In the genomic region with DNA sequence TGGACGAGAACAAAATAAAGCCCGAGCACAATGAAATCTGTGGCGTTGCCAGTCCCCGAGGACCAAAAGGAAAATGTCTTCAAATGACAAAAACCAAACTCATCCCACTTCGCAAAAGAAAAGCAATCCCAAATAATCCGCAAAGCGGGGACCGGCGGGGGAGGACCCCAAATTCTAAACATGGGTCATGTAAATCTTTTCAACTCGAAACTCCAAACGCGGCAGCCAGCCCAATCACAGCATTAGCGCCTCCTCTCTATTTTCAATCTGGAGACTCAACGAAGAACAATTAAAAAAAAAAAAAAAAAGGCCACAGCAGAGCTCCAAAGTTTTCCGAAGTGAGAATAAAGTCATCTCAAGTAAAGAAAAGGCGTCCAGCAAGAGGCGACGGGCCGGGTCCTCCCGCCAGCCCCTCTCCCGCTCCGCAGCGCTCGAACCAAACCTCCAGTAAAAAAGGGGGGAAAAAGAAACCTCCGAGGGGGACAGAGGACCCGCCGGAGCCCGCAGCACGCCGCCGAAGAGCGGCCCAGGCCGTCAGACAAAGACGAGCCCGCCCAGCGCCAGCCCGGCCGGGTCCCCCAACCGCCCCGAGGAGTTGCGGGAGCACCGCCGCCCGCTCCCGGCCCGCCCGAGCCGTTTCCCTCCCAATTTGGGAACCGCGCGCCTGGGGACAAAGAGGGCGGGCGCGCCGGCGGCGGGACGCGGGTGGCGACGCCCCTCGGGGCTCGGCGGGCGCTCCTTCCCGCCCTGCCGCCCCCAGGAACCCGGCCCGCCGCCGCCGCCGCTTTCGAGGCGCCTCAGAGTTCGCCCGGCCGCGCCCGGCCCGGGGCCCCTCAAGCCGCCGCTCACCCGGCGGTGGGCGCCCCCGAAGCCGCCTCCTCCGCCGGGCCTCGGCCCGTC, we compare ENCODE assay signal across 7 mouse cellular contexts. TPM values are rescaled to one million over a fixed set of nuclear protein-coding genes. Genes with fewer than 3 reads are reported as not detected.
DNase-seq lines count a peak whose midpoint lies in the region; ATAC-seq and TF ChIP-seq lines count a peak whose summit lies in the region.

No protein-coding gene starts in this region.

- no peaks in the 10 kb centered on the region; the same call in 1 of the 2 replicates for H3K79me2 ChIP-seq in liver, adult 2 months (ENCODE audit: control insufficient read depth, insufficient read depth, low read length)

- intact Hi-C loops in heart, postnatal 36 days (cut with DNase I) = loop anchor here (1.0 to 2.0 kb wide), 2 partner anchors 34 to 38 kb away; no protein-coding TSS in a partner anchor

- WGBS in liver, adult 2 months = 3% methylated on average over 81 of the region's 92 CpGs
- under 1% methylated on average over 92 of the region's 92 CpGs for WGBS in neural tube, embryonic 12.5 days

- no peak for TF ChIP-seq POLR2A in liver, adult 2 months (IDR thresholded peaks at IDR 0.05; ENCODE audit: extremely low read depth, insufficient read depth, low read length)

- peak; percentile 37 for DNase-seq in urinary bladder, adult 2 months (ENCODE audit: low spot score)
- DNase-seq in urinary bladder, postnatal 4 days (ENCODE audit: low spot score in 2 of 2) = no peak
- DNase-seq in embryo, embryonic 10.5 days (ENCODE audit: low spot score) = peak; percentile 54
- DNase-seq in heart, postnatal 36 days = peak; percentile 43 to 71
- no peak for DNase-seq in liver, adult 2 months (ENCODE audit: extremely low read depth, low read depth, low spot score)
- DNase-seq in right cerebral cortex, adult 18-20 months = no peak

- H3K4me2 ChIP-seq in neural tube, embryonic 12.5 days (replicated peaks) = peak overlapping the region; percentile 90

- no peak overlapping the region for H3K27ac ChIP-seq in liver, adult 2 months (replicated peaks; ENCODE audit: insufficient read depth, low read depth, low read length)
- peak overlapping the region; percentile 87 for H3K27ac ChIP-seq in neural tube, embryonic 12.5 days

- peak overlapping the region; percentile 53; the same call in 1 of the 2 replicates for H3K4me3 ChIP-seq in liver, adult 2 months (ENCODE audit: insufficient read depth, low read depth, low read length)
- H3K4me3 ChIP-seq in neural tube, embryonic 12.5 days = peak overlapping the region; percentile 95

- H3K9ac ChIP-seq in liver, adult 2 months (ENCODE audit: low read depth, low read length) = peak overlapping the region; percentile 56
- H3K9ac ChIP-seq in neural tube, embryonic 12.5 days = peak overlapping the region; percentile 98

- TF ChIP-seq CTCF in liver, adult 2 months (IDR thresholded peaks at IDR 0.05; ENCODE audit: low read depth, low read length) = no peak

- peaks cover 22% of the 10 kb centered on the region for H3K27me3 ChIP-seq in liver, adult 2 months (ENCODE audit: control insufficient read depth, insufficient read depth, low read length)
- H3K27me3 ChIP-seq in neural tube, embryonic 12.5 days (replicated peaks) = peaks cover 4% of the 10 kb centered on the region; the same call in 1 of the 2 replicates

- no peaks in the 10 kb centered on the region for H3K9me3 ChIP-seq in neural tube, embryonic 12.5 days

- peak; percentile 74 for ATAC-seq in neural tube, embryonic 12.5 days (ENCODE audit: low FRiP score, low read depth)

- H3K4me1 ChIP-seq in liver, adult 2 months (ENCODE audit: control insufficient read depth, insufficient read depth, low read length) = no peaks in the 10 kb centered on the region
- peaks cover 20% of the 10 kb centered on the region for H3K4me1 ChIP-seq in neural tube, embryonic 12.5 days

- H3K36me3 ChIP-seq in liver, adult 2 months (ENCODE audit: control insufficient read depth, insufficient read depth, low read length) = no peaks in the 10 kb centered on the region
- no peaks in the 10 kb centered on the region for H3K36me3 ChIP-seq in neural tube, embryonic 12.5 days

RNA-seq across cellular contexts. Expression of gene Gjc1, which starts 1.1 kb away (rescaled TPM):
- polyA plus RNA-seq in urinary bladder, adult 2 months (2012; rRNA removed) = 31.1 and 31.3 TPM in 2 replicates
- total RNA-seq in heart, postnatal 36 days (2021) = 10 to 100 TPM; 23.6 to 33.0 TPM
- 0.46 and 0.47 TPM in 2 replicates for total RNA-seq in liver, adult 2 months (2014; rRNA removed)
- 0.11 and 0.26 TPM in 2 replicates for polyA plus RNA-seq in liver, adult 2 months (2012; rRNA removed)
- 83.3 and 84.9 TPM in 2 replicates for polyA plus RNA-seq in neural tube, embryonic 12.5 days (2016; fragmentation: Nextera tagmentation; extraction: Ambion mirVana)

RNA-seq across cellular contexts. Expression of gene Higd1b, which starts 17.3 kb away (rescaled TPM):
- polyA plus RNA-seq in urinary bladder, adult 2 months (2012; rRNA removed) = 3.2 and 4.0 TPM in 2 replicates
- total RNA-seq in heart, postnatal 36 days (2021) = 10 to 100 TPM; 12.7 to 17.0 TPM
- total RNA-seq in liver, adult 2 months (2014; rRNA removed) = not detected in 2 replicates
- not detected in 2 replicates for polyA plus RNA-seq in liver, adult 2 months (2012; rRNA removed)
- not detected in 2 replicates for polyA plus RNA-seq in neural tube, embryonic 12.5 days (2016; fragmentation: Nextera tagmentation; extraction: Ambion mirVana)

RNA-seq across cellular contexts. Expression of gene Adam11, which starts 57.1 kb away (rescaled TPM):
- 7.5 and 8.5 TPM in 2 replicates for polyA plus RNA-seq in urinary bladder, adult 2 months (2012; rRNA removed)
- total RNA-seq in heart, postnatal 36 days (2021) = 1 to 10 TPM; 4.1 to 6.2 TPM
- total RNA-seq in liver, adult 2 months (2014; rRNA removed) = 2.1 and 3.4 TPM in 2 replicates
- polyA plus RNA-seq in liver, adult 2 months (2012; rRNA removed) = 4.3 and 8.7 TPM in 2 replicates
- 33.2 and 41.6 TPM in 2 replicates for polyA plus RNA-seq in neural tube, embryonic 12.5 days (2016; fragmentation: Nextera tagmentation; extraction: Ambion mirVana)

Comparison
In these comparisons a context has a peak if more than half of its experiments do, and no peak if none do; other contexts are left out.
1. DNase-seq: peak in urinary bladder, adult 2 months (single experiment), embryo, embryonic 10.5 days (single experiment) and heart, postnatal 36 days (2 of 2); none in urinary bladder, postnatal 4 days (0 of 2), liver, adult 2 months (single experiment) and right cerebral cortex, adult 18-20 months (single experiment).
2. RNA of gene Gjc1, which starts 1.1 kb away (polyA plus RNA-seq): 83.3 to 84.9 TPM in neural tube, embryonic 12.5 days and 31.1 to 31.3 TPM in urinary bladder, adult 2 months; 0.11 to 0.26 TPM in liver, adult 2 months; every median in the first group is over 10 times any median in the second.